Mouse (Mus musculus) myocyte (in vitro differentiated cells): ENCODE data around the gene Tmub2. TPM values are rescaled to one million over a fixed set of nuclear protein-coding genes. Genes with fewer than 3 reads are reported as not detected.

ENCODE experiments used
- H3K27me3 ChIP-seq: one replicate; pipeline ENCODE4 v1.6.1; 2011; ENCODE audit not compliant: control insufficient read depth, insufficient read depth, insufficient read length
- H3K36me3 ChIP-seq: one replicate; pipeline ENCODE4 v1.6.1; 2011; ENCODE audit not compliant: control insufficient read depth, insufficient read depth
- H3K4me2 ChIP-seq: one replicate; pipeline ENCODE4 v1.6.1; 2011; ENCODE audit warnings: low read depth, control low read depth
- H3K4me3 ChIP-seq: one replicate; pipeline ENCODE4 v1.5.1; 2011; ENCODE audit warnings: mild to moderate bottlenecking, control low read depth, moderate library complexity
- H3K79me2 ChIP-seq: one replicate; pipeline ENCODE4 v1.6.1; 2011; ENCODE audit not compliant: control insufficient read depth, insufficient read depth
- H3ac ChIP-seq: one replicate; pipeline ENCODE4 v1.6.1; 2011; ENCODE audit not compliant: control insufficient read depth, insufficient read length
- CEBPB ChIP-seq: IDR thresholded peaks from 2 replicates; pipeline ENCODE4 v1.6.1; 2011; ENCODE audit warnings: mild to moderate bottlenecking, moderate library complexity; ENCODE audit not compliant: poor library complexity, insufficient read depth, severe bottlenecking
- E2F4 ChIP-seq: IDR thresholded peaks from one replicate; pipeline ENCODE4 v1.6.1; 2011; ENCODE audit warnings: mild to moderate bottlenecking, control low read depth, moderate library complexity; ENCODE audit not compliant: insufficient read depth
- MAX ChIP-seq: IDR thresholded peaks from one replicate; pipeline ENCODE4 v1.6.1; 2011; ENCODE audit warnings: low read depth, mild to moderate bottlenecking, control low read depth
- MYOD1 ChIP-seq, 3 experiments: IDR thresholded peaks; one replicate each; pipeline ENCODE4 v1.6.1; 2011; ENCODE audit warnings: control low read depth in 2 of 3, low read depth in 2 of 3, mild to moderate bottlenecking in 2 of 3, moderate library complexity in 1 of 3; ENCODE audit not compliant: insufficient read length in 2 of 3, control insufficient read depth in 1 of 3
- MYOG ChIP-seq, 3 experiments: IDR thresholded peaks; one replicate each; pipeline ENCODE4 v1.6.1; 2011; ENCODE audit warnings: control low read depth in 2 of 3, low read depth in 2 of 3, mild to moderate bottlenecking in 2 of 3; ENCODE audit not compliant: insufficient read length in 2 of 3, control insufficient read depth in 1 of 3, insufficient read depth in 1 of 3
- POLR2A ChIP-seq: IDR thresholded peaks from one replicate; pipeline ENCODE4 v1.6.1; 2011; ENCODE audit warnings: low read depth, mild to moderate bottlenecking, control low read depth, moderate library complexity; ENCODE audit not compliant: insufficient read length
- POLR2AphosphoS2 ChIP-seq: IDR thresholded peaks from one replicate; pipeline ENCODE4 v1.6.1; 2011; ENCODE audit warnings: low read depth, control low read depth; ENCODE audit not compliant: insufficient read length
- REST ChIP-seq: IDR thresholded peaks from one replicate; pipeline ENCODE4 v1.6.1; 2011; ENCODE audit warnings: mild to moderate bottlenecking, control low read depth, moderate library complexity; ENCODE audit not compliant: insufficient read depth, insufficient read length
- SRF ChIP-seq: IDR thresholded peaks from one replicate; pipeline ENCODE4 v1.6.1; 2011; ENCODE audit warnings: low read depth; ENCODE audit not compliant: control insufficient read depth, insufficient read length
- TCF12 ChIP-seq: IDR thresholded peaks from one replicate; pipeline ENCODE4 v1.6.1; 2011; ENCODE audit warnings: mild to moderate bottlenecking, control low read depth; ENCODE audit not compliant: poor library complexity, insufficient read depth, severe bottlenecking
- TCF3 ChIP-seq: IDR thresholded peaks from one replicate; pipeline ENCODE4 v1.6.1; 2011; ENCODE audit warnings: low read depth, control low read depth; ENCODE audit not compliant: insufficient read length
- USF1 ChIP-seq: IDR thresholded peaks from one replicate; pipeline ENCODE4 v1.6.1; 2011; ENCODE audit warnings: low read depth, mild to moderate bottlenecking, control low read depth, moderate library complexity
- polyA plus RNA-seq: library from polyadenylated mRNA; unstranded; fragments of >200 nt; fragmentation: generic; extraction: Trizol; gene quantifications from one replicate; pipeline ENCODE4 v1.2.1, GENCODE M21; 2012; ENCODE audit warnings: missing spikeins

Tmub2 gene
- polyA plus RNA-seq, 1 experiment: 39.5 TPM

DNA sequence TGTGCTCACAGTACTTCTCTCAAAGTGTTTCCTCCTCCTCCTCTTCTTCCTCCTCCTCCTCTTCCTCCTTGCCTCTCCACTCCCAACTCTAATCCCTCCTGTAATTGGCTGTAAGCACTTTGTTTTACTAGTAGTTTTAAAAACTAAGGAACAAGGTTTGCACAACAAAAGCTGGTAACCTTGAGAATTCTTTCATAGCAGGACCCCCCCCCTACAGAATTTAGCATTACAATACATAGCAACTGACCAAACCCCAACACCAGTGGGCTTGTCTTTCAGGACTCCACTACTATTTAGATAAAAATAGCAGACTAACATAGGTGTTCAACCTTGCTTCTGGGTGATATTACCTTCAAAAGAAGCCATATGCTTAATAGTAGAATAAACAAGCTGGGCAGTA lies 44.8 kb downstream of the Tmub2 start:
- Histone ChIP-seq H3K4me2 (no peak overlapping the region), H3K4me3 (no peak overlapping the region), H3K27me3 (peaks cover 28% of the 10 kb centered on the region), H3K79me2 (no peaks in the 10 kb centered on the region), H3ac (no peak overlapping the region), H3K36me3 (no peaks in the 10 kb centered on the region)
- no peak for TF ChIP-seq CEBPB
- no peak for TF ChIP-seq MYOG (IDR thresholded peaks at IDR 0.05; ENCODE audit: control insufficient read depth in 1 of 3, insufficient read depth in 1 of 3, insufficient read length in 2 of 3, low read depth in 2 of 3)
- TF ChIP-seq SRF: no peak
- TF ChIP-seq TCF12: no peak
- no peak for TF ChIP-seq E2F4
- no peak for TF ChIP-seq POLR2AphosphoS2
- no peak for TF ChIP-seq TCF3
- no peak for TF ChIP-seq MYOD1 (IDR thresholded peaks at IDR 0.05; ENCODE audit: control insufficient read depth in 1 of 3, insufficient read length in 2 of 3, low read depth in 2 of 3)
- TF ChIP-seq POLR2A: no peak
- no peak for TF ChIP-seq USF1
- TF ChIP-seq REST: no peak
- TF ChIP-seq MAX: no peak

- Histone ChIP-seq H3K27me3 (peaks cover 28% of the 10 kb centered on the region), H3K4me3 (no peak overlapping the region), H3K4me2 (no peak overlapping the region), H3K36me3 (no peaks in the 10 kb centered on the region), H3ac (no peak overlapping the region), H3K79me2 (no peaks in the 10 kb centered on the region)
- TF ChIP-seq SRF (no peak), E2F4 (no peak), POLR2AphosphoS2 (no peak), MYOG (IDR thresholded peaks at IDR 0.05; ENCODE audit: control insufficient read depth in 1 of 3, insufficient read depth in 1 of 3, insufficient read length in 2 of 3, low read depth in 2 of 3) (no peak)
These were observed 45.3 kb downstream of the Tmub2 start for GRCm38 (mm10) chr11:102330039-102330438.

- no peaks in the 10 kb centered on the region for H3K79me2 ChIP-seq
- no peak overlapping the region for H3ac ChIP-seq
- no peaks in the 10 kb centered on the region for H3K36me3 ChIP-seq
- H3K27me3 ChIP-seq: peaks cover 20% of the 10 kb centered on the region
- no peak for TF ChIP-seq TCF12
- TF ChIP-seq POLR2A: no peak
- TF ChIP-seq E2F4: no peak
- TF ChIP-seq SRF: no peak
- TF ChIP-seq USF1: no peak
- TF ChIP-seq MYOD1 (IDR thresholded peaks at IDR 0.05; ENCODE audit: control insufficient read depth in 1 of 3, insufficient read length in 2 of 3, low read depth in 2 of 3): no peak
- TF ChIP-seq MYOG (IDR thresholded peaks at IDR 0.05; ENCODE audit: control insufficient read depth in 1 of 3, insufficient read depth in 1 of 3, insufficient read length in 2 of 3, low read depth in 2 of 3): no peak
- no peak for TF ChIP-seq MAX
- TF ChIP-seq POLR2AphosphoS2: no peak
- TF ChIP-seq TCF3: no peak
- TF ChIP-seq CEBPB: no peak
- TF ChIP-seq REST: no peak
- H3K4me2 ChIP-seq: no peak overlapping the region
- H3K4me3 ChIP-seq: no peak overlapping the region
These were observed 47.1 kb downstream of the Tmub2 start for GRCm38 (mm10) chr11:102331806-102332205.

DNA sequence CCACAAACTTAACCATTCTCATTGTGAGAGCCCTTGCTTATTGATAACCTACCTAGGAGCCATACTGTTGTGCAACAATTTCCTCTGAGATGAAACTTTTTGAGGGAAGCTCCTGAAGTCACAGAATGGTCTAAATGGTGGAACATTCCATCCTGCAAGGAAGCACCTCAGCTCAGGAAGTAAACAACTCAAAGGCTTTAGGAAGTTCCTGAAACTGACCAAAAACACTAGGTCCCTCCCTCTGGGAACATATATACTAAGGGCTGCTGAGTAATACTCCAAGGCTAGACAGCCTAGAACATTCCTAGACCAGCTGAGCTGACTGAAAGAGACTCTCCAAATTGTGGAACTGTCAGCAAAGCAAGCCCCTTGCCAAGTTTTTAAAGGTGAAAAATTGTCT lies 48.3 kb downstream of the Tmub2 start:
- H3ac ChIP-seq: no peak overlapping the region
- no peaks in the 10 kb centered on the region for H3K36me3 ChIP-seq
- H3K4me2 ChIP-seq: no peak overlapping the region
- no peaks in the 10 kb centered on the region for H3K79me2 ChIP-seq
- H3K27me3 ChIP-seq: peaks cover 19% of the 10 kb centered on the region
- no peak for TF ChIP-seq TCF3
- no peak overlapping the region for H3K4me3 ChIP-seq

GRCm38 (mm10) chr11:102334010-102334409 lies 49.3 kb downstream of the Tmub2 start:
- H3K79me2 ChIP-seq: no peaks in the 10 kb centered on the region
- no peak overlapping the region for H3K4me3 ChIP-seq
- H3K27me3 ChIP-seq: peaks cover 12% of the 10 kb centered on the region
- TF ChIP-seq MYOD1 (IDR thresholded peaks at IDR 0.05; ENCODE audit: control insufficient read depth in 1 of 3, insufficient read length in 2 of 3, low read depth in 2 of 3) (no peak), SRF (no peak), TCF3 (no peak), CEBPB (no peak), E2F4 (no peak), POLR2AphosphoS2 (no peak), POLR2A (no peak), MAX (no peak), TCF12 (no peak), MYOG (IDR thresholded peaks at IDR 0.05; ENCODE audit: control insufficient read depth in 1 of 3, insufficient read depth in 1 of 3, insufficient read length in 2 of 3, low read depth in 2 of 3) (no peak), REST (no peak), USF1 (no peak)
- H3ac ChIP-seq: no peak overlapping the region
- H3K4me2 ChIP-seq: no peak overlapping the region
- no peaks in the 10 kb centered on the region for H3K36me3 ChIP-seq
